Mouse (Mus musculus): ENCODE results near the gene Naga.
"Not testable (repeated sequence)": the region's sequence is repeated elsewhere in the genome, so short reads cannot be mapped to it uniquely, and the experiment has no call there.

The Naga gene

GRCm38 (mm10) chr15:82338593-82339112 is at the start of gene Naga, which contains the start of the genes Pheta2 and Smdt1:
TSS of gene Naga (minus strand) at chr15:82338925.
TSS of gene Pheta2 (plus strand) at chr15:82338942.
TSS of gene Smdt1 (plus strand) at chr15:82338959.
- peak; percentile 96 for DNase-seq (ENCODE audit: low spot score)

GRCm38 (mm10) chr15:82385729-82386128 is 47.0 kb upstream of the Naga start:
- DNase-seq (ENCODE audit: low spot score) = no peak

DNA sequence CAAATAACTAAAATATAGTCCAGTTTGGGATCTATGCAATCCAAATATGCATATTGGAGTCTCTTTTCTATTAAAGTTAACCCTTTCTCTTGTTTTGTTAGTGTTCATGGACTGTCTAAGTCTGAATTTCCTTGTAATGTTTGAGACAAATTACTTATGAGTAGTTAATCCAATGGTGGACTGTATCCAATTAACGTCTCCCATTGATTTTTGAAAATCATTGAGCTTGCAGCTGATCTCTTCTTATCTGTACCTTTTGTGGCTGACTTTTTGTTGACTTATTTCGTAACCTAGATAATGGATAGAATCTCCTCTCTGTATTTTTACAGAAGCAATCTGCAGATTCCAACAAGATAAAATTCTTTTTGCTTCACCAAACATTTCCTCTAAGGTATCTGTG is 43.7 kb upstream of the Naga start:
- DNase-seq (ENCODE audit: low spot score) = no peak

DNA sequence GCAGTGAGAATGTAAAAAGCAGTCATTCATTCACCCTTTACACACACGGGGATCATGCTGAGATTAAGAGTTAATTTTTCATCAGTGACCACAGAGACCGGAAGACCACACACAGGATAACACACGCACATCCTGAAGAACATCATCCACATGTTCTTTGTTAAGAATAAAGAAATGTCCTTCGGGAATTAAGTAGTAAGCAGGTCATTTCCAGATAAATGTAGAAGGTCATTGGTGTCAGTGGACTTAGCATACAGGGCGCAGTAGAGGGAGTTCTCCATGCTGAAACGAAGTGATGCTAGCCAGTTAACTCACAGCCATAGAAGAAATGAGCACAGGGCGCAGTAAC is 42.0 kb upstream of the Naga start:
- no peak for DNase-seq (ENCODE audit: low spot score)

DNA sequence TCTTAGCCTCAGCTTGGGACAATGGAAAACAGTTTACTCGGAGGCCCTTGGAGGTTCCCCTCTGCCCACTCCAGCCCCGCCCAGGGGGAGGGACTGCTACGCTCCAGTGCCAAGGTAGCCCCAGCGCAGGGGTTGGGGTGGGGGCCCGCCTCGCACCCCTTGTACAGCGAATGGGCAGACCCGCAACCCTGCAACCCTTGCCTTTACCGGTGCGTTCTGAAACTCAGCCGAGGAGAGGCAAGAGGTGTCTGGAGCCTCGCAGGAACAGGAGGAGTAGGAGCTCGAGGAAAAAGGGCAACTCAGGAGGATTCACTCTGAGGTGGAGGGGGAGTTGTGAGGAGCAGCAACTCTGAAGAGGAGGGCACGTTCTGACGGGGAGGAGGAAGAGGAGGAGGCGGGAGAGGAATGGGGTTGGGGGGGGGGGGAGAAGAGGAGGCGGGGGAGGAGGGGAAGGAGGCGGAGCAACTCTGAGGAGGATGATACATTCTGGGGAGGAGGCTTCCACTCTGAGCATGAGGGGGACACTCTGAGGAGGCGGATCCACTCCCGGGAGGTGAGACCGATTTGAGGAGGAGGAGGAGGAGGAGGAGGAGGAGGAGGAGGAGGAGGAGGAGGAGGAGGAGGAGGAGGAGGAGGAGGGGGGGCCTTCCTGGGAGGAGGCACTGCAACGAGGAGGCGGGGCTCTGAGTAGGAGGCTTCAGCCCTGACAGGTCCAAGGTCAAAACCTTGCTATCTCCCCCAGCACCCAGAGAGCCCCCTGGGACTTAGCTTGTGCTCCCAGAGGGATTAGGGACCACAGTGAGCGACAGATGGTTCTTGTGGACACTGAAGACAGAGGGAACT is 41.4 kb upstream of the Naga start, which contains the start of gene Cyp2d22:
TSS of gene Cyp2d22 (minus strand) at position 390 of the 843 bp plus-strand sequence.
- peak; percentile 39 for DNase-seq (ENCODE audit: low spot score)

GRCm38 (mm10) chr15:82379511-82379870 is 40.8 kb upstream of the Naga start:
- no peak for DNase-seq (ENCODE audit: low spot score)

DNA sequence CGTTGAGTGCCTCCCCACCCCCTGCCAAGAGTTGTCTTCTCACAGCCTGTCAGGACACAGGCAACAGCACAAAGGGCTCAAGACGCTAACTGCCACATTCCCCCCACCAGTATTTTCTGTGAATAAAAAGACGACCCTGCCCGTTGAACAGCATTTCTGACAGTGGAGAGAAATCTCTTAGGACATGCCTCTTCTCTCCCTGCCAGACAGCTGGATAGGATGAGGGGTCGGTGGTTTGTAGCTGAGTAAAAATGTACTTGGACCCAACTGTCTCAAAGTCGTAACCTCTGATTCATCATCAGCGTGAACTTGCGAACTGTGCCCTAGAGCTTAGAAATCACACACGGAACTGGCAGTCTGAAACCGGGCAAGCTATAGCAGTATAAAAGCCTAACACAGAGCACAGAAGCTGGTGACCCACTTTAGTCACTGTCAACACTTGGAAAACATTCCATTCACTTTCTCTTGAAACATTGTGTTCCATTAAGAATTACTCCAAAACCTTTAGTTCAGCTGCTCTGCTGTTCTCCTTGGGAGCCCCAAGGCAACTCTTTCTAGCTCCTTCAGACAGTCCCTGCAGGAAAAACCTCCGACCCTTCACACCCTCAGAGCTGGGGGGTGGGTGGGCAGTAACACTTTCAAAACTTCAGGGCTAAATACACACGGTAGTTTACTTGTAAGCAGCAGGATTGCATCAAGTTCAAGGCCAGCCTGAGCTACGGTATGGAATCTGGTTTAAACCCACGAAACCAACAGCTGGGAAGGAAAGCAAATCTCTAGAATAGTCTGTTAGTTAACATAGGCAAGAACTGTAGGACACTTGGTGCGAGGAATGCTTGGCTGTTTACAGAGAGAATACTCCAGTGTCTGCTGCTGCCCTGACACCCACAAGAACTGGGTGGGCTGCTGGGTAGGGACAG is 39.8 kb upstream of the Naga start:
- DNase-seq (ENCODE audit: low spot score) = no peak

DNA sequence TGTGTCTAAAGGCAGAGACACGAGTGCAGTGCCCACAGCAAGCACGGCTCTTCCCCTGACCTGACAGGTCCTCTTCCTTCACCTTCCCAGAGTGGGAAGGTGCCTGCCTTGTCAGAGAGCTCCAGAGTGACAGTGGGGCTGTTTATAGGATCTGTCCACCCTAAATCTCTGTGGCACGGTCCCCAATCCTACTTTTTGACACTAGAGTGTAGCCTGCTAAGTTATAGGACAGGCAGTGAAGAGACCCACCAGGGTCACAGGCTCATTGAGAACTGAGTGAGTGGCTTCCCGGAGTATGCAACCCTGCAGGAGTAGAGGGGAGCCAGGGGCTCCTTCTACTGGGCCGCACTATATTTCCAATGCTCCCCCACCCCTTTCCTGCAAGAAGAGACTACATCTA is 39.0 kb upstream of the Naga start:
- no peak for DNase-seq (ENCODE audit: low spot score)

GRCm38 (mm10) chr15:82376393-82377138 is 37.8 kb upstream of the Naga start:
- no peak for DNase-seq (ENCODE audit: low spot score)

- no peak for DNase-seq (ENCODE audit: low spot score)
Observed at GRCm38 (mm10) chr15:82375855-82376254, 37.1 kb upstream of the Naga start.

GRCm38 (mm10) chr15:82374437-82374836 is 35.7 kb upstream of the Naga start:
- no peak for DNase-seq (ENCODE audit: low spot score)

DNA sequence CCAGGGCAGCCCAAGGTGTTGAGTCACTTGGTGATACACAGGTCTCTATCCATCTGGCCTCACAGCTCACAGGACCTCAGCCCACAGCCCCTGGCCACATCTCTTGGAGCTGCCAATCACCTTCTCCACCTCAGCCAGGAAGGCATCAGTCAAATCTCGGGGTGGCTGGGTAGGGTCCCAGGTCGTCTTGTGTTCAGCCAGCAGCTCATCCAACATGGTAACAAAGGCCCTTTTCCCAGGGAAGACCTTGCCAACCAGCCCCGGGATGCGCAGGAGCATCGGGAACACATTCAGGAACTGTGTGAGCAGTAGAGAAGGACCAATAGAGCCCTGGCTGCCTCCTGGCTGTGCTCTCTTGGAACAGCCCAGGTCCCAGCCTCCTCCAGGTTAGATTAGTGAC is 34.3 kb upstream of the Naga start:
- no peak for DNase-seq (ENCODE audit: low spot score)

- no peak for DNase-seq (ENCODE audit: low spot score)
Observed at GRCm38 (mm10) chr15:82372446-82372845, 33.7 kb upstream of the Naga start.

GRCm38 (mm10) chr15:82368851-82369250 is 30.1 kb upstream of the Naga start:
- DNase-seq (ENCODE audit: low spot score) = no peak

- DNase-seq (ENCODE audit: low spot score) = no peak
Observed at GRCm38 (mm10) chr15:82368146-82368545, 29.4 kb upstream of the Naga start.

GRCm38 (mm10) chr15:82364561-82364960 is 25.8 kb upstream of the Naga start:
- not testable (repeated sequence) for DNase-seq (ENCODE audit: low spot score)

GRCm38 (mm10) chr15:82363801-82364200 is 25.1 kb upstream of the Naga start:
- not testable (repeated sequence) for DNase-seq (ENCODE audit: low spot score)

- no peak for DNase-seq (ENCODE audit: low spot score)
Observed at GRCm38 (mm10) chr15:82362234-82362633, 23.5 kb upstream of the Naga start.

GRCm38 (mm10) chr15:82361459-82362018 is 22.8 kb upstream of the Naga start:
- no peak for DNase-seq (ENCODE audit: low spot score)

GRCm38 (mm10) chr15:82358431-82359260 is 19.9 kb upstream of the Naga start:
- no peak for DNase-seq (ENCODE audit: low spot score)

All from ovary, postnatal 14 days (tissue).